Mouse (Mus musculus) cortical plate, adult 2 months (tissue): ENCODE data around the gene Mast4.

Experiments
- CTCF ChIP-seq: fragments of 200-500 bp; IDR thresholded peaks from 2 replicates; pipeline ENCODE4 v1.5.1; 2011; ENCODE audit warnings: mild to moderate bottlenecking, control low read depth, low read length; ENCODE audit not compliant: insufficient read depth; ENCODE audit errors: extremely low read depth
- POLR2A ChIP-seq: fragments of 200-500 bp; IDR thresholded peaks from 2 replicates; pipeline ENCODE4 v1.6.1; 2011; ENCODE audit warnings: mild to moderate bottlenecking, low read length, control low read depth; ENCODE audit not compliant: insufficient read depth; ENCODE audit errors: extremely low read depth

- TF ChIP-seq CTCF (no peak), POLR2A (no peak)
These were observed 572.9 kb downstream of the Mast4 start for GRCm38 (mm10) chr13:102761410-102761809.
